Mouse (Mus musculus): Measurements from ENCODE around the gene Olfr1107.

The Olfr1107 gene

DNA sequence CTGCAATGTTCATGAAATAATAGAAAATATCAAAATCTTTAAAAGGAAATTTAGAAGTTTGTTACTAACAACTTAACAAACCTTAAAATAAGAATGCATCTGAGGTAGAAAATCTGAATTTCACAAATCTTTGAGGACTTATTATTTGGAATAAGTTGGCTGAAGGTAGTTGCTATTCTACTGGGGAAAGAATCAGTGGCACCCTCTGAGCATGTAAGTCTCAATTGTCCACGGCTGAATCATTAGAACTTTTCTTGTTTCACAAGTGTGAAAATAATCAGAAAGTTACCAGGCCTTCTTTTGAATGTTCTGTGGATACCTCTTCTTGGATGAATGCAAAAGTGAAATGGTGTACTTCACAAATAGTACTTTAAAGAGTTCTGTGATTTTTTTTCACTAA, at the start of gene Olfr1107:
TSS of gene Olfr1107 (minus strand) at position 101 of the 400 bp plus-strand sequence.
- no peak for DNase-seq (ENCODE audit: low spot score in 2 of 2)

DNA sequence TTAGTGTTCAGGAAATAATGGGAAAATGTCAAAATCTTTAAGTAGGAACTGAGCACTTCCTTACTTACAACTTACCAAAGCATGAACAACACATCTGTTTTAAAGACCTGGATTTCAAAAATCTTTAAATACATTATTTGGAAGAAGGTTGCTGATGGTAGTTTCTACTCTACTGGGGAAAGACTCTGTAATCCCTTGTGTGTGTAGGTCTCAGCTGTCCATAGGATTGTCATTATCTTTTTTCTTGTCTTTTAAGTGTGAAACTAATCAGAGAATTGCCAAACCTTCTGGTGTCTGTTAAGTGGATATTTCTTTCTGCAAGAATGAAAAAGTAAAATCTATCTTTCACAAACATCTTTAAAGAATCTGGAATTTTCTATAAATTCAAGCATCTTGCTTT, 38.9 kb upstream of the Olfr1107 start, which contains the start of gene Olfr259:
TSS of gene Olfr259 (minus strand) at position 101 of the 400 bp plus-strand sequence.
- no peak for DNase-seq (ENCODE audit: low spot score in 2 of 2)

DNA sequence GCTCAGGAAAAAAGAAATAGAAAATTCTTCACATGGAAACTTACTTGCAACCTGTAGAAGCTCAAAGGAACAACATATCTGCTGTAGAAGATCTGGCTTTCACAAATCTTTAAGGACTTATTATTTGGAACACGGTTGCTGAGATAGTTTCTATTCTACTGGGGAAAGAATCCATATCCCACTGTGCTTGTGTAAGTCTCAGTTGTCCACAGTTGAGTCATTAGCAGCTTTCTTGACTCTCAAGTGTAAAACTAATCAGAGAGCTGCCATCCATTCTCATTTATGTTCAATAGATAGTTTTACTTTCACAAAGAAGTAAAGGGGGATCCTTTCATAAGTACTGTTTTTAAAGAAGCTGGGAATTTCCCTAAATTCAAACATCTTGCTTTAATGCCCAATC, 20.3 kb upstream of the Olfr1107 start, which contains the start of gene Olfr1109:
TSS of gene Olfr1109 (minus strand) at position 101 of the 400 bp plus-strand sequence.
- no peak for DNase-seq (ENCODE audit: low spot score in 2 of 2)

DNA sequence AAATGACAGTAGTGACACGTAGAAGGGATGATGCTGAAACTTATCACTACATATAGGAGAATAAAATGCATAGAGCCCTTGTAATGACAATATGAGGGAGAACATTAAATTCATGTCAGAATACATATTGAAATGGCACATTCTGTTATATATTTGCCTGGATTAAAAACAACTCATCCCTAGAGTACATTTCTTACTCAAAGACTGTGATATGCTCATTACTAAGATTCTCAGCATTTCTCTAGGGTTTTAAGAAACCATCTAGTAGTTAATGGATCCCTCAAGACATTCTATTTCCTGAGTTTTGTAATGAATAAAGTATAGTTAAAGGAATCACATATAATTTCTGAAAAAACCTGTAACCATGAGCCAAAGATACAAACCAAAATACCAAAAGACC, 23.4 kb downstream of the Olfr1107 start, which contains the start of gene Olfr1106:
TSS of gene Olfr1106 (minus strand) at position 101 of the 400 bp plus-strand sequence.
- DNase-seq (ENCODE audit: low spot score in 2 of 2): no peak

DNA sequence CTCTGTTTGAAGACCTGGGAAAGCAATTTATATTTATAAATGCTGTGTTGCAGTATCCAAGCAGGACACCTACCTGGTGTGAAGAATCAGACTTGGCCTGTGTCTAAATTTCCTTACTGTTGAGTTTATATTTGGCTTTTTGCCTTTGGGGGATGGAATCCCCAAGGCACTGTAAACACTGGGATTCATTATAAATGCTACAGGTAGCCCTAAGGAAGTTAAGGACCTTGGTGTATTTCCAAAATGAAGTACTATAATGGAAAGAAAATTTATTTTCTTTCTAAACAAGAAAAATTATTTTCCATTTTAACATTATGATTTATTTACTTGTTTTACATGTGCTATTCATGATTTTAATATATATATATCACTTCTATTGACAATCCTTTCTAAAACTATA, 39.2 kb downstream of the Olfr1107 start, which contains the start of gene Olfr1105:
TSS of gene Olfr1105 (minus strand) at position 101 of the 400 bp plus-strand sequence.
- DNase-seq (ENCODE audit: low spot score in 2 of 2): no peak

DNA sequence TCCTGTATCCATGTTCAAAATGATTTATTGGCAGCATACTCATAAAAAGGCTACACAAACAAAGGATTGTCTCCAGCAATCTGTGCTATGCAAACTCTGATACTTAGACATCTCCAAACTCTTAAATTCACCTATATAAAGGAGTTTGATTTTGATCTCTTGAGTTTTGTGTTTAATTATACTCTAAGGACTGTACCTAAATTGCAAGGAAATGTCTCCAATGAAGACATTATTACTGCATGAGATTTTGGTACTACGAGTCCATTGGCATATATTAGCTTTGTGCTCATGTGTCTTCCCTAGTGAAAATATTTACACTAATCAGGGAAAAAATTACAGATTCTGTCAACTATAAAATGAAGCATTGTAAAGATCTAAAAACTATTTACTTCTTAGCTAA, 48.6 kb downstream of the Olfr1107 start, which contains the start of gene Olfr1104:
TSS of gene Olfr1104 (minus strand) at position 101 of the 400 bp plus-strand sequence.
- no peak for DNase-seq (ENCODE audit: low spot score in 2 of 2)

All from frontal cortex, postnatal 36 days (tissue).